Mouse (Mus musculus) midbrain, embryonic 13.5 days (tissue): Measurements from ENCODE around the gene Prl6a1. TPM values are rescaled to one million over a fixed set of nuclear protein-coding genes. Genes with fewer than 3 reads are reported as not detected.

Source experiments
- ATAC-seq: fragments of 200-750 bp; cut with Nextera tagmentation; 2 replicates; pipeline ENCODE4 v1.8.0; 2017; ENCODE audit warnings: mild to moderate bottlenecking, moderate TSS enrichment, moderate library complexity
- H3K27ac ChIP-seq: fragments of 300-500 bp; sonication (generic); 2 replicates; pipeline ENCODE4 v1.5.1; 2015; ENCODE audit warnings: inconsistent platforms, mild to moderate bottlenecking, moderate library complexity
- H3K27me3 ChIP-seq: fragments of 300-500 bp; sonication (generic); 2 replicates; pipeline ENCODE4 v1.6.1; 2015; ENCODE audit warnings: mild to moderate bottlenecking, inconsistent platforms
- H3K36me3 ChIP-seq: fragments of 300-500 bp; sonication (generic); 2 replicates; pipeline ENCODE4 v1.6.1; 2015; ENCODE audit warnings: mild to moderate bottlenecking, inconsistent platforms
- H3K4me1 ChIP-seq: fragments of 300-500 bp; sonication (generic); replicated peaks from 2 replicates; pipeline ENCODE4 v1.6.1; 2015; ENCODE audit warnings: inconsistent platforms
- H3K4me2 ChIP-seq: fragments of 300-500 bp; sonication (generic); replicated peaks from 2 replicates; pipeline ENCODE4 v1.6.1; 2015; ENCODE audit warnings: moderate library complexity, mild to moderate bottlenecking, inconsistent platforms
- H3K4me3 ChIP-seq: fragments of 300-500 bp; sonication (generic); replicated peaks from 2 replicates; pipeline ENCODE4 v1.5.1; 2015; ENCODE audit warnings: mild to moderate bottlenecking, inconsistent platforms
- H3K9ac ChIP-seq: fragments of 300-500 bp; sonication (generic); replicated peaks from 2 replicates; pipeline ENCODE4 v1.6.1; 2015; ENCODE audit warnings: mild to moderate bottlenecking, inconsistent platforms
- H3K9me3 ChIP-seq: fragments of 300-500 bp; sonication (generic); 2 replicates; pipeline ENCODE4 v1.6.1; 2016; ENCODE audit warnings: mild to moderate bottlenecking, inconsistent platforms
- WGBS: fragments of 180-500 bp; shearing (Covaris S2); methylation state at CpG from one replicate; pipeline ENCODE4 v1.1.7; 2015; 5-methylcytosine and 5-hydroxymethylcytosine counted together
- polyA plus RNA-seq: library from polyadenylated mRNA; unstranded; fragments of >200 nt; fragmentation: Nextera tagmentation; extraction: Ambion mirVana; gene quantifications from 2 replicates; pipeline ENCODE4 v1.2.1, GENCODE M21; 2015

Prl6a1 gene
- polyA plus RNA-seq, result not detected in 2 replicates

- ATAC-seq, result no peak
- Histone ChIP-seq H3K36me3 (no peaks in the 10 kb centered on the region), H3K4me2 (no peak within 1 kb of the TSS), H3K27ac (no peak within 1 kb of the TSS), H3K4me3 (no peak within 1 kb of the TSS), H3K9me3 (no peaks in the 10 kb centered on the region), H3K4me1 (no peaks in the 10 kb centered on the region), H3K9ac (no peak within 1 kb of the TSS), H3K27me3 (no peaks in the 10 kb centered on the region)
- WGBS, result 84% methylated on average over 7 of the region's 7 CpGs
Observed at GRCm38 (mm10) chr13:27312334-27313225, at the start of gene Prl6a1. Gene Prl6a1 (plus strand): TSS chr13:27312627.

DNA sequence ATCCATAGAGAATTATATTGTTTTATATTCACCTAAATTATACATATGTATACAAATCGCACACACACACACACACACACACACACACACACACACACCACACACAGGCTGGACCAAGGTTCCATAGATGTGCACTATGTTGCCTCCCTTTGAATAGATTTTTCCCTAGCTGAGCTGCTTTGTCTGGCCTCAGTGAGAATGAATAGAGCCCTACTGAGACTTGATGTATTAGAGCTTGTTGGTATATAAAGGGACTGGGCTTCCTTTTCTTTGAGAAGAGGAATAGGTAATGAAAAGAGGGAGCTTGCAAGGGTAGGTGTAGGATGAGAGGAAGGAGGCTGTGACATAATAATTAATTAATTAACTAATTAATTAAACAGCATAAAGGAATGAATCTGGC, 22.6 kb downstream of the Prl6a1 start:
- no peaks in the 10 kb centered on the region for H3K4me1 ChIP-seq
- peak; percentile 84 for ATAC-seq
- H3K9me3 ChIP-seq, result no peaks in the 10 kb centered on the region
- H3K4me3 ChIP-seq, result no peak overlapping the region
- H3K9ac ChIP-seq, result no peak overlapping the region
- H3K36me3 ChIP-seq, result no peaks in the 10 kb centered on the region
- no peaks in the 10 kb centered on the region for H3K27me3 ChIP-seq
- H3K4me2 ChIP-seq, result no peak overlapping the region
- no peak overlapping the region for H3K27ac ChIP-seq
- WGBS, result 42% methylated on average over 1 of the region's 1 CpGs

DNA sequence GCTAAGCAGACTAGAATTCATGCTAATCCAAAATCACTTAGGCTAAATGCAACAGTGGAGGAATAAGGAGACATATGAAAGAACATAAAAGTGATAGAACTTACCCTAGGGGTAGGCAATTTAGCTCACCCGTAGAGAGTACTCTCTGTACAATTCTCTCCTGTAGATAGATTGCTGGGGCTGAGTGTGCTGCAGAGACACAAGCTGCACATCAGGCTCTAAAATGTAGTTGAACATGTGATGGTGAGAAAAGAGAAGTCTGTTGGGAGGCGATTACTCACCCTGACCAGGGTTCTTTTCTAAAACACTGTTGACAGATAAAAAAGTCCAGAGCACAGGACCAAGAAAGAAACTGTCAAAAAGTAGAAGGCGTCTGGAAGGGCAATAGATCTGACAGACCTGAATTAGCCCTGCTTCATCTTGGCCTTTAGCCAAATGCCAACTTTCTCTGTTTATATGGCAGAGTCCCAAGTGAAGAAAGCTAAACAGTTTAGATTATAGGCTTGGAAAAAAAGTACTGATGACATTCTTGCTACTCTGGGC, 30.4 kb downstream of the Prl6a1 start:
- ATAC-seq, result no peak

DNA sequence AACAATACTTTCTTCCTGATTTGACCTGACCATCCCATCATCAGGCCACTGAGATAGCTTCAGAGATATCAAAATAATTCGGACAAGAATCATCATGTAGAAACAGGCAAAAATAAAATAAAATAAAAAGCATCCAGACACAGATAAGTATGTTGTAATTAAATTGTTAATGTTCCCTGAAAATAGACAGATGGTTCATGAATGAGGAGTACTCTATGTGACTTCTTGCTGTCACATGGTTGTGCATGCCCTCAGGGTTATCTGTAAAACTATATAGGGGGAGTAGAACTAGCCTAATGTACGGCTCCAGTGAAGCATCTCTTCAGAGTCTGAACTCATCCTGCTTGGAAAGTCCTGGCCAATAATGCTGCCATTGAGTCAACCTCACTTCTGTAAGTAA, 32.9 kb downstream of the Prl6a1 start, which contains the start of gene Prl8a2:
TSS of gene Prl8a2 (plus strand) at position 301 of the 400 bp plus-strand sequence.
- Histone ChIP-seq H3K4me2 (no peak within 1 kb of the TSS), H3K9me3 (no peaks in the 10 kb centered on the region), H3K27me3 (no peaks in the 10 kb centered on the region), H3K4me1 (no peaks in the 10 kb centered on the region), H3K36me3 (no peaks in the 10 kb centered on the region), H3K9ac (no peak within 1 kb of the TSS), H3K4me3 (no peak within 1 kb of the TSS), H3K27ac (no peak within 1 kb of the TSS)
- WGBS, result 78% methylated on average over 2 of the region's 2 CpGs
- no peak for ATAC-seq

More for the DNA sequence above, 30.4 kb downstream of the Prl6a1 start:
- no peaks in the 10 kb centered on the region for H3K9me3 ChIP-seq
- no peak overlapping the region for H3K4me3 ChIP-seq
- no peak overlapping the region for H3K9ac ChIP-seq
- H3K27me3 ChIP-seq, result no peaks in the 10 kb centered on the region
- no peak overlapping the region for H3K4me2 ChIP-seq
- 83% methylated on average over 3 of the region's 3 CpGs for WGBS
- H3K36me3 ChIP-seq, result no peaks in the 10 kb centered on the region
- no peak overlapping the region for H3K27ac ChIP-seq
- H3K4me1 ChIP-seq, result no peaks in the 10 kb centered on the region

Other genes starting within 250 kb of the Prl6a1 start
- gene Prl3d1, start 218.4 kb upstream of the Prl6a1 start, polyA plus RNA-seq, result not detected in 2 replicates
- not detected in 2 replicates for gene Prl3d2, start 190.9 kb upstream of the Prl6a1 start, polyA plus RNA-seq
- gene Prl3d3, start 155.8 kb upstream of the Prl6a1 start, polyA plus RNA-seq, result not detected in 2 replicates
- gene Prl3c1, start 116.0 kb upstream of the Prl6a1 start, polyA plus RNA-seq, result not detected in 2 replicates
- gene Prl3b1, start 70.8 kb upstream of the Prl6a1 start, polyA plus RNA-seq, result not detected in 2 replicates
- gene Prl3a1, start 53.2 kb upstream of the Prl6a1 start, polyA plus RNA-seq, result not detected in 2 replicates
- gene Prl8a2, start 33.0 kb downstream of the Prl6a1 start, polyA plus RNA-seq, result not detected in 2 replicates
- not detected in 2 replicates for gene Prl2b1, start 78.2 kb downstream of the Prl6a1 start, polyA plus RNA-seq
- not detected in 2 replicates for gene Prl8a6, start 126.1 kb downstream of the Prl6a1 start, polyA plus RNA-seq
- not detected in 2 replicates for gene Prl8a8, start 200.6 kb downstream of the Prl6a1 start, polyA plus RNA-seq